Mouse (Mus musculus) gonadal fat pad, adult 2 months (tissue): Measurements from ENCODE around the gene Dync1i2. TPM values are rescaled to one million over a fixed set of nuclear protein-coding genes. Genes with fewer than 3 reads are reported as not detected.

ENCODE experiments used
- polyA plus RNA-seq: library from polyadenylated mRNA; depleted of rRNA; stranded (reverse); fragments of >200 nt; gene quantifications from 2 replicates; pipeline ENCODE4 v1.2.3, GENCODE M21; 2012; rRNA removed

Gene Dync1i2
- polyA plus RNA-seq, 1 experiment = 27.5 TPM

Other genes with a start within 250 kb of the Dync1i2 start
- 5.0 and 5.6 TPM in 2 replicates for gene Dcaf17, start 156.4 kb upstream of the Dync1i2 start, polyA plus RNA-seq
- gene Mettl8, start 156.1 kb upstream of the Dync1i2 start, polyA plus RNA-seq = 5.4 and 8.3 TPM in 2 replicates
- gene Cybrd1, start 93.8 kb upstream of the Dync1i2 start, polyA plus RNA-seq = 1.1 and 1.6 TPM in 2 replicates
- gene Slc25a12, start 156.0 kb downstream of the Dync1i2 start, polyA plus RNA-seq = 26.9 and 28.2 TPM in 2 replicates
- gene Hat1, start 177.3 kb downstream of the Dync1i2 start, polyA plus RNA-seq = 7.0 and 9.0 TPM in 2 replicates
- gene Metap1d, start 241.6 kb downstream of the Dync1i2 start, polyA plus RNA-seq = 20.8 and 26.6 TPM in 2 replicates